Mouse (Mus musculus) ovary, postnatal 36 days (tissue): ENCODE data around the gene Asnsd1.
A peak's percentile ranks its signal among the peaks of the same experiment; 100 is the strongest.
"Not testable (repeated sequence)": the region's sequence is repeated elsewhere in the genome, so short reads cannot be mapped to it uniquely, and the experiment has no call there.

Experiments
- DNase-seq: peaks from one replicate; pipeline ENCODE4 v3.0.0; 2022; ENCODE audit warnings: low spot score, mixed read lengths

Asnsd1 gene

DNA sequence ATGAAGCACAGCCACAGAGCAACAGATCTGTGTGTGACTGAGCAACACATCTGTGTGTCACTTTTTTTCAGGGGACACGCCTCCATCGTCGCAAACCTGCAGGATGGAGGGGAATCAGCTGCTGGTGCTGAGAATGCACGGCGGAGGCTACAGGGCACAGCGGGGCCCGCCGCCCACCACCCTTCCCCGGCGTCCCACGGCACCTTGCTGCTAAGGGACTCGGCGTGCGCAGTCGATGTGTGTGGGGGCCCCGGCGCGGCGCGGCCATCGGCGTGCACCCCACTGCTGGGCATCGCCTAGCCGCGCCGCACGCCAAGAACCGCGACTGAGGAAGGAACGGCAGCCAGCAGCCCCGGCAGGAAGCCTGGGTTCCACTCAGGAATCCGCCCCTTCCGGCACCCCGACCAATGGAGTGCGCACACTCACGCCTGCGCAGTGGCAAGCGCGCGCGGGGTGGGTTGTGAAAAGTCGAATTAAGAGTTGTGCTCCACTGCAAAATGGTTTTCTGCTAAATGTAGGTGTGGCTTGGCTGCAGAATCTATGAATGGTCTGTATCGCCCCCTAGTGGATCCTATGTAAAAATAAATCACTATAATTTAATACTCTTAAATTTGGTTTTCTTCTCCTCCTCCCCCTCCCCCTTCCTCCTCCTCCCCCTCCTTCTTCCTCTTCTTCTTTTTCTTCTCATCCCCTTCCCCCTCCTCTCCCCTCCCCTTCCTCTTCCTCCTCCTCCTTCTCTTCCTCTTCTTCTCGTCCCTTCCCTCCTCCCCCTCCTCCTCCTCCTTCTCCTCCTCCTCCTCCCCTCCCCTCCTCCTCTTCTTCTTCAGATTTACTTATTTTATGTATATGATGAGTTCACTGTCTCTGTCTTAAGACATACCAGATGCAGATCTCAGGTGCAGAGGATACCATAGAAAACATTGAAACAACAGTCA lies at the start of gene Asnsd1, which contains the start of the genes Asdurf and Gm28551:
Gene Asnsd1 (minus strand): TSS at position 426 of the 935 bp plus-strand sequence.
Gene Asdurf (minus strand): TSS at position 293 of the 935 bp plus-strand sequence.
Gene Gm28551 (minus strand): TSS at position 341 of the 935 bp plus-strand sequence.
- peak; percentile 97 for DNase-seq

- DNase-seq: peak; percentile 7
These were observed 41.6 kb upstream of the Asnsd1 start for GRCm38 (mm10) chr1:53393936-53394760.

DNA sequence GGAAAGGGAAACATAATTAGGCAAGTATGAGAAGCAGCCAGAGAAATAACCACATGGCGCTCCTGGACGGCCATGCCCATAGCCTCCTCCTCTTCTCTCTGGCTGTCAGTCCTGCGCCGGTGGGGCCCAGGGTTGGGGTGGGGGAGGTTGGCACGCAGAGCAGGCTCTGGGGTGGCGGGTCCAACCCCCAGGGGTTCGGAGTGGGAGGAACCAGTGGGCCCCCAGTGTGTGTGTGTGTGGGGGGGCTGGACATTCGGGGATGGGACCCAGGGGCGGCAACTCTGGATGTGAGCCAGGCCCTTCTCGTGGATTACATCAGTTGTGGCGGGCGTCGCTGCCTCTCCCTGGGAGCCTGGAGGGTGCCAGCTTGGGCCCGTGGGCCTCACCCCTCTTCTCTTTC lies 36.2 kb upstream of the Asnsd1 start:
- no peak for DNase-seq

- no peak for DNase-seq
These were observed 31.6 kb upstream of the Asnsd1 start for GRCm38 (mm10) chr1:53384085-53384688.

DNA sequence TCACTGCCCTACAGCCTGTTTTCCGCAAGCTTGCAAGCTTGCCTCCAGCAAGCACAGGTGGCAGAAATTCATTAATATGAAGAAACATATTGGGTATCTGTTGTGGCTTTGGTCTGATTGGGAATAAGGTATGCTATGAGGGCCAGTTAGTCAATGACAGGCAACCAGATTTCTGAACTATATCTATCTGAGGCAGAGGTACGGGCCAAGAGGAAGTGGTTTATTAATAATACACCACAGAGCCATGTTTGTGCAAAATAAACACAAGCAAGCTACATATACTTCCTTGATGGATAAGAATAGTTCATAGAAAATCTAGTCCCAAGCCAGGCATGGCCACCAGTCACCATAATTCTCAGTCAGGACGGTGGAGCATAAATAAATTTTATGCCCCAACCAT lies 25.2 kb upstream of the Asnsd1 start:
- DNase-seq: no peak

DNA sequence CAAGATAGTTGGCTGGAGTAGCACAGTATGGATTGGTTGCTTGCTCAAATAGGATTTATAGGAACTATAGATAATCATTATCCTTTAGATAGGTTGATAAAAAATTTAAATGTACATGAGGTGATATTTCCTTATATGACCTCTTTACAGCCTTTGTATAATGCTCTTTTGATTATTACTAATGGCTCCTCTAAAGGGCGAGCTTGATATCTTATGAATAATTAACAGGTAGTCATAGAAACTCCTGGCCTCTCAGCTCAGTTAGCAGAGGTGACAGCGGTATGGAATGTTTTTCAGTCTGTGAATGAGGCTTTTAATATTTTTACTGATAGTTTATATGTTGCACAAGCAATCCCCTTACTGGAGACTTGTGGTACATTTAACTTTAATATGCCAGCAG lies 23.4 kb upstream of the Asnsd1 start:
- not testable (repeated sequence) for DNase-seq

DNA sequence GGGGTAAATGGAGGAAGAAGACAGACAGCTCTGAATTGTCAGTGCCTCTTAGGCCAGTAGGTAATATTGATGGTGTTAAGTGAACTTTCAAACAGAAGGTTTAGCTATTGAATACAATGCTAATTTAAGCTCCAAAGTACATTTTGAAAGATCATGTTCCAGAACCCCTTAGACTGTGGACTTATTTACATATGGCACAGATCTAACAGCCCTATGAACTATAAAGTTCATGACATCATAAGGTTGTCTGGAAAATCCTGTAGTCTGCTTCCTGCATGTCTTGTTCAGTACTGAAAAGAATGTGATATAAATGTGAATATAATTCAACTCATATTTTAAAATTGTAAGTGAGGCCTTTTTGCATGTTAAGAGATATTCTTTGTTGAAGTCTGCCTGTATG lies 6.4 kb upstream of the Asnsd1 start:
- no peak for DNase-seq

- no peak for DNase-seq
These were observed 11.5 kb downstream of the Asnsd1 start for GRCm38 (mm10) chr1:53341071-53341470.

GRCm38 (mm10) chr1:53337403-53337802 lies 15.1 kb downstream of the Asnsd1 start:
- DNase-seq: not testable (repeated sequence)

- no peak for DNase-seq
These were observed 17.1 kb downstream of the Asnsd1 start for GRCm38 (mm10) chr1:53335465-53335864.

- DNase-seq: not testable (repeated sequence)
These were observed 19.0 kb downstream of the Asnsd1 start for GRCm38 (mm10) chr1:53333527-53333926.

- DNase-seq: no peak
These were observed 27.6 kb downstream of the Asnsd1 start for GRCm38 (mm10) chr1:53324827-53325494.

- no peak for DNase-seq
These were observed 28.3 kb downstream of the Asnsd1 start for GRCm38 (mm10) chr1:53324277-53324676.

DNA sequence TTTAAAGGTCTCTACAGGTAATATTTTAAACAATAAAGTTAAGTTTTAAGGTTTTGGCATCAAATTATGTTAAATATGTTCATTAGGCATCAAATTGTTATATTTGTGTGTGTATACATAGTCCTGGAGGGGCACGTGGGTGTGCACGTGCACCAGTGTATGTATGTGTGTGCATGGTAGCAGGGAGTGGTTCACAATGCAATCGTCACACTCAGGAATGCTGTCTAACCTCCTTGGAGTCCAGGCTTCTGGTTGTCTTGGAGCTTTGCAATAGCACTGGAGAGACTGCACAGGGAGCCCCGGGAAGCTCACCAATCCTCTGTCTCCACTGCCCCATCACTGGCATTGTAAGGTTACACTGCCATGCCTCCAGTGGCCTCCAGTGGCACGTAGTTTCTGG lies 29.3 kb downstream of the Asnsd1 start:
- no peak for DNase-seq

GRCm38 (mm10) chr1:53321662-53322344 lies 30.7 kb downstream of the Asnsd1 start:
- DNase-seq: no peak

DNA sequence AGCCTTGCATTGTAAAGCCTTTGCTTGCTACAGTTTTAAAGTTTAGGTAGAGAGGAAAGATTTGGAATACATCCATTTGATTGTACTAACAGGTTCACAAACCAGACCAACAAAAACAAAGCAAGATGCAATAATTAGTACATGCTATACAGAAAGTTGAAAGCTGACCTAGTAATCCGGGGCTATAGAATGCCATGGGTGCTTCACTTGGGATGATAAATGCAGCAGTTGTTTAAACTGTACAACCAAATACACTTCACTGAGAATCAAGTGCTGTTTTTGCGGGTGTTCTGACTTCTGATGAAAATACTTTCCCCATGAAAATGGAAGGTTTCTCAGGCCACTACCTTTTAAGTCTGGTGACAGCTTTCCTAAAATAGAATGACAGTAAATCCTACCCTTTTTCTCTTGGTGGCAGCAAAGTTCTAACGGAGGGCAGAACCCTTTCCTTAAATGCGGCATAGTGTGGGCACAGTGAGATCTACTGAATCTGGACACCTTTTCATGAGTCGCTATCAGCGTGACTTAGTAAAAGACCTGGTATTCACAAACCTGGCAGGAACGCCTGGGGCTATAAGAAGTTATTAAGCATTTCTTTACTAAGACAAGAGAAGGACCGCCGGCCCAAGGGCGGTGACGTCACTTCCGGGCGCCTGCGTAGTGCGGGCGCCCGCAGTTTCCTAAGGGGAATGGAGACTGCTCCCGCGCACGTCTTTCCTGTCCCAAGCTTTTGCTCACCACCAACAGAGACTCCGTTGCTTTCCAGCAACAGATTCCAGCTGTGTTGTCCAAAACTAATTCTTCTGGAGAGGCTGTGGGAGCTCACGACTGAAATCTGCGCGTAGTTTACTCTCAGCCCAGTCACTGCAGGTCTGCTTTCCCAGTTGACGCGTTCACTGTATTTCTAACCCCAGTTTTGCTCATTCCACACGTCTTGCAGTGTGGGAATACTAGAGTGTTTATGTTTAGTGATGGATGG lies 39.3 kb downstream of the Asnsd1 start, which contains the start of gene Osgepl1:
Gene Osgepl1 (plus strand): TSS at position 636 of the 979 bp plus-strand sequence.
- DNase-seq: peak; percentile 80

DNA sequence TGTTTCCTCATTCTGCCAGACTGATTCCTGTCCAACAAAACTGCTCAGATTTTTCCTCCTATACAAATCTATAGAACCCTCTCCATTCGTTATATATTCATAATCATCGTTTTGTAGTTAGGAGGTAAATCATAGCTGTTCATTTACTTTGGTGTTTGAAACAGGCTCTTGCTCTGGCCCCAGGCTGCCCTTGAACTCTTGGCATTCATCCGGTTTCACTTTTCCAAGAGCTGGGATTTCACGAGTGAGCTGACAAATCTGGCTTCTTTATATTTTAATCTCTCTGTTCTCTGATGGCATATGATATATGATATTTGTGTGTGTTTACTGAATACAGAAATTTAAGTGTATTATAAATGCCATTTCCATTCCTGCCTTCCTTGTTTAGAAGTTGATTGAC lies 52.0 kb downstream of the Asnsd1 start:
- no peak for DNase-seq

GRCm38 (mm10) chr1:53296581-53297383 lies 55.8 kb downstream of the Asnsd1 start, which contains the start of the genes Pms1, Ormdl1 and Gm28778:
Gene Pms1 (minus strand): TSS chr1:53297018.
Gene Ormdl1 (plus strand): TSS chr1:53297095.
Gene Gm28778 (plus strand): TSS chr1:53297111.
- DNase-seq: peak; percentile 96
